Mouse (Mus musculus) MEL (cell line): ENCODE measurements around the gene Il25. TPM values are rescaled to one million over a fixed set of nuclear protein-coding genes. Genes with fewer than 3 reads are reported as not detected.
"Not testable (repeated sequence)": the region's sequence is repeated elsewhere in the genome, so short reads cannot be mapped to it uniquely, and the experiment has no call there.

Source experiments
- DNase-seq: peaks from one replicate; pipeline ENCODE4 v3.0.0; 2011; ENCODE audit warnings: low read depth, low spot score
- H3K27ac ChIP-seq: 2 replicates; pipeline ENCODE4 v1.5.1; 2012; ENCODE audit warnings: low read depth, mild to moderate bottlenecking, control low read depth, low read length, moderate library complexity; ENCODE audit not compliant: control insufficient read depth
- H3K27me3 ChIP-seq, 2 experiments: fragments of 150-350 bp in 1 of 2; sonication (generic) in 1 of 2; 2 replicates each; pipeline ENCODE4 v1.6.1; 2012; ENCODE audit warnings: low read length in 2 of 2, mild to moderate bottlenecking in 2 of 2, improper control_type of control experiment in 1 of 2, moderate library complexity in 1 of 2; ENCODE audit not compliant: insufficient read depth in 2 of 2, control insufficient read depth in 1 of 2
- H3K36me3 ChIP-seq, 2 experiments: 2 replicates each; pipeline ENCODE4 v1.6.1; 2012 to 2014; ENCODE audit warnings: low read length in 2 of 2, improper control_type of control experiment in 1 of 2, inconsistent platforms in 1 of 2, mild to moderate bottlenecking in 1 of 2; ENCODE audit not compliant: insufficient read depth in 2 of 2, control insufficient read depth in 1 of 2
- H3K4me1 ChIP-seq, 2 experiments: fragments of 150-350 bp in 1 of 2; sonication (generic) in 1 of 2; 2 replicates each; pipeline ENCODE4 v1.6.1; 2012; ENCODE audit warnings: low read length in 2 of 2, improper control_type of control experiment in 1 of 2, mild to moderate bottlenecking in 1 of 2; ENCODE audit not compliant: insufficient read depth in 2 of 2, control insufficient read depth in 1 of 2
- H3K4me3 ChIP-seq, 2 experiments: fragments of 150-350 bp in 1 of 2; sonication (generic) in 1 of 2; 2 replicates each; pipeline ENCODE4 v1.5.1; 2012; ENCODE audit warnings: low read depth in 2 of 2, low read length in 2 of 2, mild to moderate bottlenecking in 2 of 2, moderate library complexity in 2 of 2, control low read depth in 1 of 2, improper control_type of control experiment in 1 of 2; ENCODE audit not compliant: control insufficient read depth in 1 of 2, insufficient read depth in 1 of 2
- H3K79me2 ChIP-seq: 2 replicates; pipeline ENCODE4 v1.6.1; 2012; ENCODE audit warnings: mild to moderate bottlenecking, low read length, moderate library complexity; ENCODE audit not compliant: control insufficient read depth, poor library complexity, insufficient read depth
- H3K9ac ChIP-seq: 2 replicates; pipeline ENCODE4 v1.6.1; 2012; ENCODE audit warnings: low read depth, mild to moderate bottlenecking, control low read depth, low read length, moderate library complexity; ENCODE audit not compliant: control insufficient read depth, poor library complexity, severe bottlenecking
- H3K9me3 ChIP-seq: fragments of 150-350 bp; sonication (generic); replicated peaks from 2 replicates; pipeline ENCODE4 v1.6.1; 2012; ENCODE audit warnings: mild to moderate bottlenecking, low read length, improper control_type of control experiment, moderate library complexity; ENCODE audit not compliant: insufficient read depth
- CHD1 ChIP-seq: IDR thresholded peaks from 2 replicates; pipeline ENCODE4 v1.6.1; 2012; ENCODE audit warnings: low read depth, mild to moderate bottlenecking, inconsistent platforms, low read length, improper control_type of control experiment
- ELF1 ChIP-seq: IDR thresholded peaks from 2 replicates; pipeline ENCODE4 v1.6.1; 2014; ENCODE audit warnings: low read depth, mild to moderate bottlenecking, inconsistent platforms, low read length, improper control_type of control experiment, moderate library complexity
- GABPA ChIP-seq: IDR thresholded peaks from 2 replicates; pipeline ENCODE4 v1.6.1; 2012; ENCODE audit warnings: low read depth, mild to moderate bottlenecking, inconsistent platforms, low read length, improper control_type of control experiment, moderate library complexity
- GATA1 ChIP-seq: IDR thresholded peaks from 2 replicates; pipeline ENCODE4 v1.6.1; 2011; ENCODE audit warnings: low read depth, low read length, improper control_type of control experiment
- HCFC1 ChIP-seq: IDR thresholded peaks from 2 replicates; pipeline ENCODE4 v1.6.1; 2012; ENCODE audit warnings: low read depth, mild to moderate bottlenecking, inconsistent platforms, low read length, improper control_type of control experiment, moderate library complexity
- JUND ChIP-seq: IDR thresholded peaks from 2 replicates; pipeline ENCODE4 v1.6.1; 2011; ENCODE audit warnings: low read depth, mild to moderate bottlenecking, improper control_type of control experiment, low read length
- KAT2A ChIP-seq: conservative IDR thresholded peaks from 2 replicates; pipeline ENCODE4 v1.6.1; 2012; ENCODE audit warnings: low read depth, low read length, improper control_type of control experiment, inconsistent platforms
- MAFK ChIP-seq: IDR thresholded peaks from 2 replicates; pipeline ENCODE4 v1.6.1; 2011; ENCODE audit warnings: low read depth, mild to moderate bottlenecking, low read length, improper control_type of control experiment, borderline replicate concordance
- MAX ChIP-seq: IDR thresholded peaks from 2 replicates; pipeline ENCODE4 v1.6.1; 2011; ENCODE audit warnings: low read length, improper control_type of control experiment
- MXI1 ChIP-seq: IDR thresholded peaks from 2 replicates; pipeline ENCODE4 v1.6.1; 2011; ENCODE audit warnings: mild to moderate bottlenecking, low read depth, low read length, improper control_type of control experiment
- MYB ChIP-seq: IDR thresholded peaks from 2 replicates; pipeline ENCODE4 v1.6.1; 2011; ENCODE audit warnings: mild to moderate bottlenecking, low read depth, low read length, improper control_type of control experiment
- MYC ChIP-seq: IDR thresholded peaks from 2 replicates; pipeline ENCODE4 v1.6.1; 2011; ENCODE audit warnings: low read depth, mild to moderate bottlenecking, low read length, improper control_type of control experiment, moderate library complexity
- NELFE ChIP-seq: IDR thresholded peaks from 2 replicates; pipeline ENCODE4 v1.6.1; 2011; ENCODE audit warnings: low read depth, low read length, improper control_type of control experiment
- POLR2A ChIP-seq, 2 experiments: IDR thresholded peaks; 2 replicates each; pipeline ENCODE4 v1.6.1; 2011 to 2012; ENCODE audit warnings: low read length in 2 of 2, mild to moderate bottlenecking in 2 of 2, control low read depth in 1 of 2, improper control_type of control experiment in 1 of 2, low read depth in 1 of 2, moderate library complexity in 1 of 2; ENCODE audit not compliant: control insufficient read depth in 1 of 2, insufficient read depth in 1 of 2, poor library complexity in 1 of 2
- POLR2AphosphoS5 ChIP-seq: IDR thresholded peaks from 2 replicates; pipeline ENCODE4 v1.6.1; 2012; ENCODE audit warnings: low read depth, borderline replicate concordance, mild to moderate bottlenecking, inconsistent platforms, low read length, moderate library complexity, mixed read lengths
- RAD21 ChIP-seq: IDR thresholded peaks from 2 replicates; pipeline ENCODE4 v1.6.1; 2011; ENCODE audit warnings: mild to moderate bottlenecking, low read depth, low read length, improper control_type of control experiment
- RCOR1 ChIP-seq: IDR thresholded peaks from 2 replicates; pipeline ENCODE4 v1.6.1; 2012; ENCODE audit warnings: low read depth, mild to moderate bottlenecking, inconsistent platforms, low read length, improper control_type of control experiment
- SMC3 ChIP-seq: IDR thresholded peaks from 2 replicates; pipeline ENCODE4 v1.6.1; 2011; ENCODE audit warnings: low read depth, low read length, improper control_type of control experiment
- TCF12 ChIP-seq: IDR thresholded peaks from 2 replicates; pipeline ENCODE4 v1.6.1; 2014; ENCODE audit warnings: low read depth, mild to moderate bottlenecking, inconsistent platforms, low read length, improper control_type of control experiment, moderate library complexity
- UBTF ChIP-seq: IDR thresholded peaks from 2 replicates; pipeline ENCODE4 v1.6.1; 2012; ENCODE audit warnings: low read depth, mild to moderate bottlenecking, inconsistent platforms, low read length, improper control_type of control experiment, moderate library complexity, borderline replicate concordance; ENCODE audit not compliant: insufficient read depth
- USF2 ChIP-seq, 2 experiments: IDR thresholded peaks; 2 replicates each; pipeline ENCODE4 v1.6.1; 2011 to 2012; ENCODE audit warnings: improper control_type of control experiment in 2 of 2, low read length in 2 of 2, borderline replicate concordance in 1 of 2, inconsistent platforms in 1 of 2, low read depth in 1 of 2, mild to moderate bottlenecking in 1 of 2; ENCODE audit not compliant: insufficient read depth in 1 of 2
- ZC3H11A ChIP-seq: IDR thresholded peaks from 2 replicates; pipeline ENCODE4 v1.6.1; 2012; ENCODE audit warnings: low read depth, mild to moderate bottlenecking, inconsistent platforms, low read length, improper control_type of control experiment
- ZKSCAN1 ChIP-seq: IDR thresholded peaks from 2 replicates; pipeline ENCODE4 v1.6.1; 2012; ENCODE audit warnings: low read depth, mild to moderate bottlenecking, inconsistent platforms, low read length, improper control_type of control experiment, moderate library complexity
- ZMIZ1 ChIP-seq: IDR thresholded peaks from 2 replicates; pipeline ENCODE4 v1.6.1; 2012; ENCODE audit warnings: low read depth, mild to moderate bottlenecking, inconsistent platforms, low read length, improper control_type of control experiment, moderate library complexity
- polyA plus RNA-seq, 2 experiments: library from polyadenylated mRNA; stranded (reverse) in 1 of 2; unstranded in 1 of 2; fragments of >175 nt in 1 of 2; fragments of >200 nt in 1 of 2; gene quantifications; 2 replicates each; pipeline versions ENCODE4 v1.2.1 to v1.2.4; 2012; ENCODE audit warnings: low replicate concordance in 2 of 2, low read depth in 1 of 2; ENCODE audit not compliant: insufficient read length in 2 of 2, insufficient read depth in 1 of 2, missing spikeins in 1 of 2
- total RNA-seq: library from RNA; depleted of rRNA; stranded (reverse); fragments of 300-350 nt; gene quantifications from 2 replicates; pipeline ENCODE4 v1.2.3, GENCODE M21; 2012

Il25 gene
- total and polyA plus RNA-seq, 3 experiments = not detected

DNA sequence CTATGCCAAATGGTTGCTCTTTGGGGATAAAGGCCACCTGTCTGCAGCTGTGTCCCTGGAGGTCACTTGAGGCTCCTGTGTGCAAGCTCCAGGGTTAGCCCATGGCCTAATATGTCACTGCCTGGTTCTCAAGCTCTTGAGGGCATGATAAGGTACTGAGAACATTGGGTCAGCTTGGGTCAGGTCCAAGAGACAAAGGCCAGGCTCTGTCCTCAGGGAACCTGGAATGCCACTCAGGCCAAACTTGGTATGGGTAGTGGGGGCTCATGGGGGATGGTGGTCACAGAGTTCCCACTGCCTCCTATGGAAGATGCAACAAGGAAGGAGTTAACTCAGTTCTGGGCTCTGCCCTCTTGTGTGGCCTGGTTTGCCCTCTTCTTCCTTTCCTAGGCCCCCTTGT is 35.8 kb downstream of the Il25 start:
- H3K36me3 ChIP-seq = no peaks in the 10 kb centered on the region
- no peaks in the 10 kb centered on the region for H3K79me2 ChIP-seq
- TF ChIP-seq NELFE (no peak), ZKSCAN1 (no peak), USF2 (IDR thresholded peaks at IDR 0.05; ENCODE audit: borderline replicate concordance in 1 of 2, insufficient read depth in 1 of 2, low read depth in 1 of 2, low read length in 2 of 2) (no peak), UBTF (no peak), MYC (no peak), HCFC1 (no peak), POLR2AphosphoS5 (no peak), RAD21 (no peak), CHD1 (no peak), POLR2A (IDR thresholded peaks at IDR 0.05; ENCODE audit: control insufficient read depth in 1 of 2, insufficient read depth in 1 of 2, low read depth in 1 of 2, low read length in 2 of 2, poor library complexity in 1 of 2) (no peak), GABPA (no peak), SMC3 (no peak), ELF1 (no peak), KAT2A (no peak)
- no peak overlapping the region for H3K27ac ChIP-seq
- no peak for DNase-seq
- H3K9ac ChIP-seq = no peak overlapping the region
- H3K4me3 ChIP-seq = no peak overlapping the region
- peaks cover 0 to 9% of the 10 kb centered on the region in 2 experiments; a peak in 3 of 4 replicates for H3K27me3 ChIP-seq
- no peaks in the 10 kb centered on the region for H3K9me3 ChIP-seq
- H3K4me1 ChIP-seq = no peaks in the 10 kb centered on the region

- peaks cover 7 to 15% of the 10 kb centered on the region in 2 experiments for H3K27me3 ChIP-seq
- H3K4me1 ChIP-seq, H3K79me2 ChIP-seq, H3K27ac ChIP-seq, DNase-seq, H3K9ac ChIP-seq, H3K4me3 ChIP-seq, H3K36me3 ChIP-seq, H3K9me3 ChIP-seq: not testable (repeated sequence)
Observed at GRCm38 (mm10) chr14:54972786-54973185, 40.3 kb downstream of the Il25 start.

- Histone ChIP-seq H3K27ac (no peak overlapping the region), H3K4me1 (no peaks in the 10 kb centered on the region), H3K4me3 (no peak overlapping the region), H3K27me3 (peaks cover 7 to 13% of the 10 kb centered on the region in 2 experiments), H3K9me3 (no peaks in the 10 kb centered on the region), H3K36me3 (no peaks in the 10 kb centered on the region), H3K9ac (no peak overlapping the region), H3K79me2 (no peaks in the 10 kb centered on the region)
- DNase-seq = no peak
- TF ChIP-seq MXI1 = no peak
- TF ChIP-seq TCF12 = no peak
- no peak for TF ChIP-seq GABPA
- TF ChIP-seq ZC3H11A = no peak
- no peak for TF ChIP-seq MAFK
- no peak for TF ChIP-seq MYB
- TF ChIP-seq JUND = no peak
- TF ChIP-seq ZMIZ1 = no peak
- TF ChIP-seq POLR2AphosphoS5 = no peak
- no peak for TF ChIP-seq RCOR1
- TF ChIP-seq MAX = no peak
- no peak for TF ChIP-seq GATA1
Observed at GRCm38 (mm10) chr14:54974068-54974791, 41.7 kb downstream of the Il25 start.
